Mouse (Mus musculus): ENCODE measurements around the gene Supt3. TPM values are rescaled to one million over a fixed set of nuclear protein-coding genes. Genes with fewer than 3 reads are reported as not detected.

Supt3 gene
- polyA plus RNA-seq, 1 experiment from 2014 or later = 6.2 TPM

- WGBS (ENCODE audit: insufficient replicate concordance) = 35% methylated on average over 2 of the region's 2 CpGs
- Histone ChIP-seq H3K4me2 (ENCODE audit: low read depth, low read length) (no peak overlapping the region), H3K9me3 (replicated peaks; ENCODE audit: control insufficient read depth, low read length) (no peaks in the 10 kb centered on the region), H3K27me3 (ENCODE audit: control insufficient read depth, insufficient read depth, low read depth, low read length) (no peaks in the 10 kb centered on the region), H3K4me1 (ENCODE audit: control insufficient read depth, low read depth, low read length) (no peaks in the 10 kb centered on the region), H3K4me3 (ENCODE audit: low read depth, low read length) (no peak overlapping the region), H3K36me3 (ENCODE audit: control insufficient read depth, insufficient read depth) (no peaks in the 10 kb centered on the region), H3K9ac (ENCODE audit: low read depth, low read length) (no peak overlapping the region), H3K27ac (ENCODE audit: low read length) (no peak overlapping the region)
- ATAC-seq (ENCODE audit: low read depth) = no peak
Measured at GRCm38 (mm10) chr17:45065465-45065864, 288.5 kb downstream of the Supt3 start.

- Histone ChIP-seq H3K27ac (ENCODE audit: low read length) (no peak overlapping the region), H3K4me2 (ENCODE audit: low read depth, low read length) (no peak overlapping the region), H3K36me3 (ENCODE audit: control insufficient read depth, insufficient read depth) (no peaks in the 10 kb centered on the region), H3K27me3 (ENCODE audit: control insufficient read depth, insufficient read depth, low read depth, low read length) (no peaks in the 10 kb centered on the region), H3K9me3 (replicated peaks; ENCODE audit: control insufficient read depth, low read length) (no peaks in the 10 kb centered on the region), H3K9ac (ENCODE audit: low read depth, low read length) (no peak overlapping the region), H3K4me3 (ENCODE audit: low read depth, low read length) (no peak overlapping the region), H3K4me1 (ENCODE audit: control insufficient read depth, low read depth, low read length) (no peaks in the 10 kb centered on the region)
- 68% methylated on average over 3 of the region's 3 CpGs for WGBS (ENCODE audit: insufficient replicate concordance)
- ATAC-seq (ENCODE audit: low read depth) = no peak
Measured at GRCm38 (mm10) chr17:45067441-45067840, 290.5 kb downstream of the Supt3 start.

DNA sequence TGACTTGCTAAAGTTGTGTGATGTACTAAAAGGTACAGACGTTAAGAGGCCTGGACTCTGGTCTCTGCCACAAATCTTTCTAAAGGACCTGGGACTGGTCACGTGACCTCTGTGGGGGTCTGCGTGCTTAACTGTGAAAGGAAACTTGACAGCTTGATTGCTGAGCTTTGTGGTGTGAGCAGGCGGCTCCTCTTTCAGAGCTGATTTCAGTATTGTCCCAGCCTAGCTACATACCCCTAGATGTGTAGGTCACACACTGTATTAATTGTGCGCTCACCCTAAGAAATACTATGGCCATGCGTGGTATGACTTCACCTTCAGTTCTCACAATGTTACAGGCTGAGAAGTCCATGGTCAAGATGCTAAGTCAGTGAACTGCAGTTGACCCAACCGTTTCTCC, 291.4 kb downstream of the Supt3 start:
- no peak for ATAC-seq (ENCODE audit: low read depth)
- WGBS (ENCODE audit: insufficient replicate concordance) = 60% methylated on average over 7 of the region's 7 CpGs
- H3K27me3 ChIP-seq (ENCODE audit: control insufficient read depth, insufficient read depth, low read depth, low read length) = no peaks in the 10 kb centered on the region

DNA sequence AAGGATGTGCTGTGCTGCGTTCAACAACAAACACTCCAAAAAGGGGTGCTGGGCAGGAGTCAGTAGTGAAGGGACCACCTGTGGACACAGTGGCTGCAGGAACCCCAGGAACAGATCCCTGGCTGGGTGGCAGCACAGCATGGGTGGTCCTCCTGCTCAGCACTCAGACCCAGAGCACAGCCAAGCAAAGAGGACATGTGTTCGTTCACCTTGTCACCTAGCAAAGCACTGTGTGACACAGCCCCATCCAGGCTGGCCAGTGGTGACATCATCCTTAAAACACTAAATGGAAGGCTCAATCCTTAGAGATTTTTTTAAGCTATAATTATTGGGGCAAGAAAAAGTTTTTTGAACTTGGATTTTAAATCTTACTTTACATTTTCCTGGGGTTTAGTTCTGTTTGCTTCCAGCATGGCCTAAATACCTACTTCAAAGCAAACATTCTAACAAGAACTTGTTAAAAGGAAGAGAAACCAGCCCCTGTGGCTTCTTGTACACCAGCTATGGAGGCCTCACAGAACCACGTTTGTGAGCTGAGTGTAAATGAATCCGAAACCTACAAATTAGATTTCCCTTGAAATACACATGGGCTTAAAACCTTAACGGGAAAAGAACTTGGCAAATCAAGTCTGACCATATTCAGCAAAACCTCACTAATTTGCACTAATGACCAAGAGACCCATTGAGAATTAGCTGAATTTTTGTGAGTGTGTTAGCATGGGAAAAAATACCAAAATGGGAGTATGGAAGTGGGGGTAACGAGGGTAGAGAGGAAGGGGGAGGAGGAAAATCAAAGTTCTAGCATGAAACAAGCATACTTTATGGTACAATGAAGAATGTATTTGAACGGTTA, 295.8 kb downstream of the Supt3 start:
- no peak overlapping the region for H3K27ac ChIP-seq (ENCODE audit: low read length)
- H3K9me3 ChIP-seq (replicated peaks; ENCODE audit: control insufficient read depth, low read length) = no peaks in the 10 kb centered on the region
- no peaks in the 10 kb centered on the region for H3K36me3 ChIP-seq (ENCODE audit: control insufficient read depth, insufficient read depth)
- no peaks in the 10 kb centered on the region for H3K4me1 ChIP-seq (ENCODE audit: control insufficient read depth, low read depth, low read length)
- no peak overlapping the region for H3K9ac ChIP-seq (ENCODE audit: low read depth, low read length)
- ATAC-seq (ENCODE audit: low read depth) = no peak
- no peaks in the 10 kb centered on the region for H3K27me3 ChIP-seq (ENCODE audit: control insufficient read depth, insufficient read depth, low read depth, low read length)
- no peak overlapping the region for H3K4me3 ChIP-seq (ENCODE audit: low read depth, low read length)
- H3K4me2 ChIP-seq (ENCODE audit: low read depth, low read length) = no peak overlapping the region
- 59% methylated on average over 7 of the region's 7 CpGs for WGBS (ENCODE audit: insufficient replicate concordance)

More for the DNA sequence above, 291.4 kb downstream of the Supt3 start:
- Histone ChIP-seq H3K9me3 (replicated peaks; ENCODE audit: control insufficient read depth, low read length) (no peaks in the 10 kb centered on the region), H3K4me2 (ENCODE audit: low read depth, low read length) (no peak overlapping the region), H3K4me3 (ENCODE audit: low read depth, low read length) (no peak overlapping the region), H3K36me3 (ENCODE audit: control insufficient read depth, insufficient read depth) (no peaks in the 10 kb centered on the region), H3K4me1 (ENCODE audit: control insufficient read depth, low read depth, low read length) (no peaks in the 10 kb centered on the region), H3K27ac (ENCODE audit: low read length) (no peak overlapping the region), H3K9ac (ENCODE audit: low read depth, low read length) (no peak overlapping the region)

- no peak for ATAC-seq (ENCODE audit: low read depth)
- Histone ChIP-seq H3K27me3 (ENCODE audit: control insufficient read depth, insufficient read depth, low read depth, low read length) (no peaks in the 10 kb centered on the region), H3K9me3 (replicated peaks; ENCODE audit: control insufficient read depth, low read length) (no peaks in the 10 kb centered on the region), H3K4me2 (ENCODE audit: low read depth, low read length) (no peak overlapping the region), H3K4me1 (ENCODE audit: control insufficient read depth, low read depth, low read length) (no peaks in the 10 kb centered on the region), H3K9ac (ENCODE audit: low read depth, low read length) (no peak overlapping the region), H3K27ac (ENCODE audit: low read length) (no peak overlapping the region), H3K36me3 (ENCODE audit: control insufficient read depth, insufficient read depth) (no peaks in the 10 kb centered on the region), H3K4me3 (ENCODE audit: low read depth, low read length) (no peak overlapping the region)
- WGBS (ENCODE audit: insufficient replicate concordance) = 81% methylated on average over 8 of the region's 8 CpGs
Measured at GRCm38 (mm10) chr17:45073348-45073634, 296.3 kb downstream of the Supt3 start.

DNA sequence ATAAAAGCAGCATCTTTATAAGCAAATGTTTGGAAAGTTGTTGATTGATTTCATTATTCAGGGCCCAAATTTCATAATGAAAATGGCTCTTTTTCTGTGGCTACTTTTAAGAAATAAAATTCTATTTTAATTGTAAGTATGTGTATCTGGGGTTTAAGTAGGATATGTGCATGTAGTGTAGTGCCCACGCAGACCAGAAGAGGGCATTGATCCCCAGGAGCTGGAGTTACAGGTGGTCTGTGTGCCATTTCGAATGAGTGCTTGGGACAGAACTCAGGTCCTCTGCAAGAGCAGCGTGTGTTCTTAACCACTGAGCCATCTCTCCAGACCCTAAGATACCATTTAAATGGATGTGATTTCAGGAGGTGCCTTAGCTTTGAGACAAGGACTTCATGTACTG, 296.8 kb downstream of the Supt3 start:
- H3K36me3 ChIP-seq (ENCODE audit: control insufficient read depth, insufficient read depth) = no peaks in the 10 kb centered on the region
- H3K27ac ChIP-seq (ENCODE audit: low read length) = no peak overlapping the region
- no peak overlapping the region for H3K9ac ChIP-seq (ENCODE audit: low read depth, low read length)
- WGBS (ENCODE audit: insufficient replicate concordance) = 64% methylated on average over 3 of the region's 3 CpGs
- H3K4me3 ChIP-seq (ENCODE audit: low read depth, low read length) = no peak overlapping the region
- no peaks in the 10 kb centered on the region for H3K4me1 ChIP-seq (ENCODE audit: control insufficient read depth, low read depth, low read length)
- no peak overlapping the region for H3K4me2 ChIP-seq (ENCODE audit: low read depth, low read length)
- ATAC-seq (ENCODE audit: low read depth) = no peak
- H3K9me3 ChIP-seq (replicated peaks; ENCODE audit: control insufficient read depth, low read length) = no peaks in the 10 kb centered on the region
- no peaks in the 10 kb centered on the region for H3K27me3 ChIP-seq (ENCODE audit: control insufficient read depth, insufficient read depth, low read depth, low read length)

DNA sequence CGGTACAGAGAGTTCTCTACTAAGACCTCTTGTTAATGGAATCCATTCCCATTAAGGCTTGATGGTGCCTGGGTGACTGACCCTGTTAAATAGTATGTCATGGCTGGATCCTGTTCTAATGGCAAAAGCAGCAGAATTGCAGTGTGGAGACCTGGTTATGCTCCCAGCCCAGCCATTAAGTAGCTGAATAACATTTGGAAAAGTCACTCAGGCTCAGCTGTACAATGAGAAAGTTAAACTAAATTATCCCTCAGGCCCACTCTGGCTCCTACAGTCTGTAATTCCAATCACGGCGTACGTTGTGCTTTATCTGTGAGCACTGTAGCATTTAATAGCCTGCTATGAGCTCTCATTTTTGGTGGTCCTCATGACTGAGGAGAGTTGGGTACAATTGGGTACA, 300.0 kb downstream of the Supt3 start:
- Histone ChIP-seq H3K4me1 (ENCODE audit: control insufficient read depth, low read depth, low read length) (no peaks in the 10 kb centered on the region), H3K36me3 (ENCODE audit: control insufficient read depth, insufficient read depth) (no peaks in the 10 kb centered on the region), H3K9ac (ENCODE audit: low read depth, low read length) (no peak overlapping the region), H3K4me3 (ENCODE audit: low read depth, low read length) (no peak overlapping the region), H3K4me2 (ENCODE audit: low read depth, low read length) (no peak overlapping the region), H3K9me3 (replicated peaks; ENCODE audit: control insufficient read depth, low read length) (no peaks in the 10 kb centered on the region), H3K27me3 (ENCODE audit: control insufficient read depth, insufficient read depth, low read depth, low read length) (no peaks in the 10 kb centered on the region), H3K27ac (ENCODE audit: low read length) (no peak overlapping the region)
- WGBS (ENCODE audit: insufficient replicate concordance) = 78% methylated on average over 4 of the region's 4 CpGs
- no peak for ATAC-seq (ENCODE audit: low read depth)

GRCm38 (mm10) chr17:45077921-45078640, 301.1 kb downstream of the Supt3 start:
- no peaks in the 10 kb centered on the region for H3K9me3 ChIP-seq (replicated peaks; ENCODE audit: control insufficient read depth, low read length)
- no peak for ATAC-seq (ENCODE audit: low read depth)
- H3K27me3 ChIP-seq (ENCODE audit: control insufficient read depth, insufficient read depth, low read depth, low read length) = no peaks in the 10 kb centered on the region
- no peak overlapping the region for H3K9ac ChIP-seq (ENCODE audit: low read depth, low read length)
- H3K4me2 ChIP-seq (ENCODE audit: low read depth, low read length) = no peak overlapping the region
- H3K36me3 ChIP-seq (ENCODE audit: control insufficient read depth, insufficient read depth) = no peaks in the 10 kb centered on the region
- no peak overlapping the region for H3K4me3 ChIP-seq (ENCODE audit: low read depth, low read length)
- no peaks in the 10 kb centered on the region for H3K4me1 ChIP-seq (ENCODE audit: control insufficient read depth, low read depth, low read length)
- WGBS (ENCODE audit: insufficient replicate concordance) = 59% methylated on average over 14 of the region's 14 CpGs
- H3K27ac ChIP-seq (ENCODE audit: low read length) = no peak overlapping the region

GRCm38 (mm10) chr17:45081521-45081920, 304.6 kb downstream of the Supt3 start:
- H3K4me2 ChIP-seq (ENCODE audit: low read depth, low read length) = no peak overlapping the region
- no peaks in the 10 kb centered on the region for H3K36me3 ChIP-seq (ENCODE audit: control insufficient read depth, insufficient read depth)
- no peaks in the 10 kb centered on the region for H3K4me1 ChIP-seq (ENCODE audit: control insufficient read depth, low read depth, low read length)
- no peaks in the 10 kb centered on the region for H3K9me3 ChIP-seq (replicated peaks; ENCODE audit: control insufficient read depth, low read length)
- ATAC-seq (ENCODE audit: low read depth) = no peak
- WGBS (ENCODE audit: insufficient replicate concordance) = 68% methylated on average over 8 of the region's 8 CpGs
- no peaks in the 10 kb centered on the region for H3K27me3 ChIP-seq (ENCODE audit: control insufficient read depth, insufficient read depth, low read depth, low read length)
- H3K9ac ChIP-seq (ENCODE audit: low read depth, low read length) = no peak overlapping the region
- H3K27ac ChIP-seq (ENCODE audit: low read length) = no peak overlapping the region
- H3K4me3 ChIP-seq (ENCODE audit: low read depth, low read length) = no peak overlapping the region
